Mouse (Mus musculus) limb, embryonic 14.5 days (tissue): ENCODE measurements around the gene Gm20388. TPM values are rescaled to one million over a fixed set of nuclear protein-coding genes. Genes with fewer than 3 reads are reported as not detected.

ENCODE experiments used
- ATAC-seq: fragments of 200-750 bp; cut with Nextera tagmentation; 2 replicates; pipeline ENCODE4 v1.8.0; 2017; ENCODE audit warnings: low read depth, moderate number of reproducible peaks, moderate TSS enrichment; ENCODE audit not compliant: low FRiP score
- DNase-seq: peaks from one replicate; pipeline ENCODE4 v3.0.0-alpha.2; 2015; ENCODE audit warnings: low spot score
- H3K27ac ChIP-seq: fragments of 300-500 bp; sonication (generic); replicated peaks from 2 replicates; pipeline ENCODE4 v1.5.1; 2014; ENCODE audit warnings: low read depth, mild to moderate bottlenecking, low read length, moderate library complexity, mixed read lengths
- H3K27me3 ChIP-seq: fragments of 300-500 bp; sonication (generic); 2 replicates; pipeline ENCODE4 v1.6.1; 2014; ENCODE audit warnings: low read length, mixed read lengths; ENCODE audit not compliant: control insufficient read depth, insufficient read depth
- H3K36me3 ChIP-seq: fragments of 300-500 bp; sonication (generic); 2 replicates; pipeline ENCODE4 v1.6.1; 2014; ENCODE audit warnings: mild to moderate bottlenecking, low read length, moderate library complexity, mixed read lengths; ENCODE audit not compliant: control insufficient read depth, insufficient read depth
- H3K4me1 ChIP-seq: fragments of 300-500 bp; sonication (generic); 2 replicates; pipeline ENCODE4 v1.6.1; 2014; ENCODE audit warnings: antibody characterized with exemption, low read length, mixed read lengths; ENCODE audit not compliant: control insufficient read depth, insufficient read depth
- H3K4me2 ChIP-seq: fragments of 300-500 bp; sonication (generic); replicated peaks from 2 replicates; pipeline ENCODE4 v1.6.1; 2014; ENCODE audit warnings: low read depth, mild to moderate bottlenecking, low read length, moderate library complexity; ENCODE audit not compliant: severe bottlenecking
- H3K4me3 ChIP-seq: fragments of 300-500 bp; sonication (generic); replicated peaks from 2 replicates; pipeline ENCODE4 v1.5.1; 2014; ENCODE audit warnings: low read length
- H3K9ac ChIP-seq: fragments of 300-500 bp; sonication (generic); 2 replicates; pipeline ENCODE4 v1.6.1; 2014; ENCODE audit warnings: mild to moderate bottlenecking, low read depth, low read length, moderate library complexity; ENCODE audit not compliant: severe bottlenecking
- H3K9me3 ChIP-seq: fragments of 300-500 bp; sonication (generic); 2 replicates; pipeline ENCODE4 v1.6.1; 2016; ENCODE audit warnings: low read length; ENCODE audit not compliant: control insufficient read depth
- POLR2A ChIP-seq: fragments of 200-500 bp; IDR thresholded peaks from 2 replicates; pipeline ENCODE4 v1.8.0; 2012; ENCODE audit warnings: inconsistent platforms, mild to moderate bottlenecking, moderate library complexity, borderline replicate concordance; ENCODE audit not compliant: insufficient read depth, insufficient read length; ENCODE audit errors: extremely low read depth
- WGBS: fragments of 180-500 bp; shearing (Covaris S2); extraction: QIAGEN DNeasy Blood & Tissue Kit; methylation state at CpG from one replicate; pipeline ENCODE4 v1.1.7; 2014; 5-methylcytosine and 5-hydroxymethylcytosine counted together
- polyA plus RNA-seq, 2 experiments: library from polyadenylated mRNA; depleted of rRNA in 1 of 2; stranded (reverse) in 1 of 2; unstranded in 1 of 2; fragments of >200 nt; fragmentation: Nextera tagmentation in 1 of 2; extraction: Ambion mirVana in 1 of 2; gene quantifications; 2 replicates each; pipeline versions ENCODE4 v1.2.1 to v1.2.3; 2012 to 2014

The Gm20388 gene
- polyA plus RNA-seq, 2 experiments = 1.9 to 49.9 TPM

- H3K4me1 ChIP-seq = no peaks in the 10 kb centered on the region
- no peak for ATAC-seq
- no peak overlapping the region for H3K27ac ChIP-seq
- 70% methylated on average over 12 of the region's 12 CpGs for WGBS
- H3K36me3 ChIP-seq = no peaks in the 10 kb centered on the region
- no peak for TF ChIP-seq POLR2A
- no peaks in the 10 kb centered on the region for H3K27me3 ChIP-seq
- DNase-seq = no peak
- H3K9ac ChIP-seq = no peak overlapping the region
- no peaks in the 10 kb centered on the region for H3K9me3 ChIP-seq
- no peak overlapping the region for H3K4me3 ChIP-seq
- H3K4me2 ChIP-seq = no peak overlapping the region
Observed at GRCm38 (mm10) chr8:120768454-120769218, 858.0 kb downstream of the Gm20388 start.

- Histone ChIP-seq H3K9ac (no peak overlapping the region), H3K9me3 (no peaks in the 10 kb centered on the region), H3K36me3 (no peaks in the 10 kb centered on the region), H3K4me1 (no peaks in the 10 kb centered on the region), H3K4me3 (no peak overlapping the region), H3K27ac (no peak overlapping the region), H3K27me3 (no peaks in the 10 kb centered on the region), H3K4me2 (no peak overlapping the region)
- WGBS = 89% methylated on average over 10 of the region's 10 CpGs
- ATAC-seq (no peak), DNase-seq (no peak)
- TF ChIP-seq POLR2A = no peak
Observed at GRCm38 (mm10) chr8:120777184-120777583, 866.5 kb downstream of the Gm20388 start.

GRCm38 (mm10) chr8:120777732-120778131, 867.1 kb downstream of the Gm20388 start:
- H3K9ac ChIP-seq = no peak overlapping the region
- 65% methylated on average over 13 of the region's 13 CpGs for WGBS
- no peak overlapping the region for H3K4me2 ChIP-seq
- H3K9me3 ChIP-seq = no peaks in the 10 kb centered on the region
- no peak overlapping the region for H3K4me3 ChIP-seq
- no peak for ATAC-seq
- H3K36me3 ChIP-seq = no peaks in the 10 kb centered on the region
- H3K4me1 ChIP-seq = no peaks in the 10 kb centered on the region
- no peak for TF ChIP-seq POLR2A
- DNase-seq = no peak
- H3K27me3 ChIP-seq = no peaks in the 10 kb centered on the region
- no peak overlapping the region for H3K27ac ChIP-seq

- ATAC-seq (no peak), DNase-seq (no peak)
- H3K4me2 ChIP-seq = no peak overlapping the region
- TF ChIP-seq POLR2A = no peak
- H3K4me1 ChIP-seq = no peaks in the 10 kb centered on the region
- 91% methylated on average over 7 of the region's 7 CpGs for WGBS
- no peaks in the 10 kb centered on the region for H3K36me3 ChIP-seq
- H3K4me3 ChIP-seq = no peak overlapping the region
- H3K9me3 ChIP-seq = no peaks in the 10 kb centered on the region
- H3K27me3 ChIP-seq = no peaks in the 10 kb centered on the region; the same call in 1 of the 2 replicates
- no peak overlapping the region for H3K27ac ChIP-seq
- no peak overlapping the region for H3K9ac ChIP-seq
Observed at GRCm38 (mm10) chr8:120779106-120779505, 868.5 kb downstream of the Gm20388 start.

- H3K27ac ChIP-seq = no peak overlapping the region
- 78% methylated on average over 4 of the region's 4 CpGs for WGBS
- ATAC-seq (no peak), DNase-seq (no peak)
- H3K4me1 ChIP-seq = no peaks in the 10 kb centered on the region
- H3K36me3 ChIP-seq = no peaks in the 10 kb centered on the region
- TF ChIP-seq POLR2A = no peak
- no peak overlapping the region for H3K4me3 ChIP-seq
- H3K9me3 ChIP-seq = no peaks in the 10 kb centered on the region
- no peak overlapping the region for H3K4me2 ChIP-seq
- no peaks in the 10 kb centered on the region; the same call in 1 of the 2 replicates for H3K27me3 ChIP-seq
- no peak overlapping the region for H3K9ac ChIP-seq
Observed at GRCm38 (mm10) chr8:120783781-120784180, 873.1 kb downstream of the Gm20388 start.
